Mouse (Mus musculus): ENCODE measurements around the gene Ankrd52. TPM values are rescaled to one million over a fixed set of nuclear protein-coding genes. Genes with fewer than 3 reads are reported as not detected.
"Not testable (repeated sequence)": the region's sequence is repeated elsewhere in the genome, so short reads cannot be mapped to it uniquely, and the experiment has no call there.

Ankrd52 gene
- total RNA-seq (2022) = 10 to 100 TPM; 39.8 to 45.9 (median 44.0) TPM

DNA sequence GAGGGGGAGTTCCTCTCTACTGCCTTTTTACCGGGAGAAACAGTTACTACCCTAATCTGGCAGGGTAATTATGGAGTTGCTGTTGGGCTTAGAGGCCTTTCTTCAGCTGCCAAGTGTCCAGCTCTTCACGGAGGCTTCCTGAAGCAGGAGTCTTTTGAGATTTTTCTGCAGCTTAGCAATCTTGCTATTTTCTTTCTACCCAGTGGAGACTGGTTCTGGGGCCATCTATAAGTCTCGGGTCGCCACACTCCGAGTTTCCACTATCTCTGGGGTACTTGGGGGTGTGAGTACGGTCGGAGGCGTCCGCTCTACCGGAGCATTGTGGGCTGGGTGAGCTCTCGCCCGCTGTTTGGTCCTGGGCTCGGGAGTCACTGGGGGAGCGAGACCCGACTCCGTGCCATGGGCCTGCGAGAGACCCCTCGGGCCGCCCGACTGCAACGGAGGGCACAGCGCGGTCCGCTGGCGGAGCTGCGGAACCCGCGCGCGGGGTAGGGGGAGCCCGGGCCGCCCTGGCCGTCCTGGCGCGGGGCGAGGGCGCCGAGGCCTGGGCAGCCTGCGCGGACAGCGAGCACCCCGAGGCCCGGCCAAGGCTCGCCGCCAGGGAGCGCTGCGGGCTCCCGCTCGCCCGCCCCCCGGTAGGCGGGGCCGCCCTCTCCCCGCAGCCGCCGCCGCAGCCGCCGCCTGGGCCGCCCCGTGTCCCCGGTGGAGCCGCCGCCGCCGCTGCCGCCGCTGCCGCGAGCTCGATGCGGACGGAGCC lies at the start of gene Ankrd52:
Gene Ankrd52 (plus strand): TSS at position 661 of the 757 bp plus-strand sequence.
- peak; percentile 68 for DNase-seq (ENCODE audit: low spot score)

- no peak for DNase-seq (ENCODE audit: low spot score)
Measured at GRCm38 (mm10) chr10:128327610-128328009, 49.3 kb upstream of the Ankrd52 start.

DNA sequence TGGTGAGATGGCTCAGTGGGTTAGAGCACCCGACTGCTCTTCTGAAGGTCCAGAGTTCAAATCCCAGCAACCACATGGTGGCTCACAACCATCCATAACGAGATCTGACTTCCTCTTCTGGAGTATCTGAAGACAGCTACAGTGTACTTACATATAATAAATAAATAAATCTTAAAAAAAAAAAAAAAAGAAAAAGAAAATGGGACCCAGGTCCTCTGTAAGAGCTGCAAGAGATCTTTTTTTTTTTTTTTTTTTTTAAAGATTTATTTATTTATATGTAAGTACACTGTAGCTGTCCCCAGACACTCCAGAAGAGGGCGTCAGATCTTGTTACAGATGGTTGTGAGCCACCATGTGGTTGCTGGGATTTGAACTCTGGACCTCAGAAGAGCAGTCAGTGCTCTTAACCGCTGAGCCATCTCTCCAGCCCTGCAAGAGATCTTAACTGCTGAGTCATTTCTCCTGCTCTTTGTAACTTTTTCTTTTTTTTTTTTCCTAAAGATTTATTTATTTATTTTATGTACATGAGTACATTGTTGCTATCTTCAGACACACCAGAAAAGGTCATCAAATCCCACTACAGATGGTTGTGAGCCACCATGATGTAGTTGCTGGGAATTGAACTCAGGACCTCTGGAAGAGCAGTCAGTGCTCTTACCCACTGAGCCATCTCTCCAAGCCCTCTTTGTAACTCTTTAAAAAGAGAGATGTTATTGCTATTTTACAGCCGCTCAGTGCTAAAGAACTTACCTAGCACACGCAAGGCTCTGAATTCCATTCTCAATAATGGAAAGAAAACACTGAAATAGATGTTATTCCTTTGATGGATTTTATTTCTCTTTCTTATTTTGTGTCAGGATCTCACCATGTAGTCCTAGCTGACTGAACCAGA lies 44.3 kb upstream of the Ankrd52 start:
- DNase-seq (ENCODE audit: low spot score) = not testable (repeated sequence)

- peak; percentile 79 for DNase-seq (ENCODE audit: low spot score)
Measured at GRCm38 (mm10) chr10:128335582-128335981, 41.3 kb upstream of the Ankrd52 start.

- no peak for DNase-seq (ENCODE audit: low spot score)
Measured at GRCm38 (mm10) chr10:128336195-128336594, 40.7 kb upstream of the Ankrd52 start.

DNA sequence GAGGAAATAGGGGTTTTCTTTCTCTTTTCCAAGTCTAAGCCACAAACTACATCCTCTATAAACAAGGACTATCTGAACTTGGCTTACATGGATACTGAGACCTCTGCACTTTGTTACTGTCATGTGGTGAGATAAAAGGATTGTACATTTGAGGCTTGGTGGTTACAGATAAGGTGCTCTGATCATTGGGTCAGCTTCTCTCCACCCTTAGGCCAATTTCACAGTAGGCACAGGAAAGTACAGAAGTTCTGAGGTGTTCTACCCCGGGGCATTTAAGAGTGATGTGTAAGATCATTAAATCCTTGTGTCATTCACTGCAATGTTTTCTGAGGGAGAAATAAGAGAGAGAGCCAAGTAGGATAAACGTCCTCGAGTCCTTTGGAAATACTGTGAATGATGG lies 40.3 kb upstream of the Ankrd52 start:
- no peak for DNase-seq (ENCODE audit: low spot score)

- peak; percentile 98 for DNase-seq (ENCODE audit: low spot score)
Measured at GRCm38 (mm10) chr10:128337306-128338181, 39.4 kb upstream of the Ankrd52 start, which contains the start of gene Cs. TSS of gene Cs (plus strand) at chr10:128337734.

DNA sequence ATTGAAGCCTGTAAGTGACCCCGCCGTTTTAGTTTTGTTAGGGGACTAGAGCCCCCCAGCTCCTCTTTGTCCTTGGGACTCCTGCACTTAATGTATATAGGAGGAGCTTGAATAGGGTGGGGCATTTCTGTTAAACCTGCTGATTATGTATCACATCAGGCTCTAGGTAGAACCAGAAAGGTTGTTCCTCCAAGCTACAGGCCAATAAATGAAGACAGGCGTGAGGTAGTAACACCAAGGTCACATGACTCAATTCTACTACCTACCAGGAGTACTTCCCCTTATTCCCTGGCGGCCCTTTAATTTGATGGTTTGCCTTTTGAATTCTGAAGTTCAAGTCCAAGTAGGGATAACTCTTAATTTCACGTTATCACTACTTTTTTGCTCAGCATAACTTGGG lies 38.5 kb upstream of the Ankrd52 start:
- DNase-seq (ENCODE audit: low spot score) = no peak

DNA sequence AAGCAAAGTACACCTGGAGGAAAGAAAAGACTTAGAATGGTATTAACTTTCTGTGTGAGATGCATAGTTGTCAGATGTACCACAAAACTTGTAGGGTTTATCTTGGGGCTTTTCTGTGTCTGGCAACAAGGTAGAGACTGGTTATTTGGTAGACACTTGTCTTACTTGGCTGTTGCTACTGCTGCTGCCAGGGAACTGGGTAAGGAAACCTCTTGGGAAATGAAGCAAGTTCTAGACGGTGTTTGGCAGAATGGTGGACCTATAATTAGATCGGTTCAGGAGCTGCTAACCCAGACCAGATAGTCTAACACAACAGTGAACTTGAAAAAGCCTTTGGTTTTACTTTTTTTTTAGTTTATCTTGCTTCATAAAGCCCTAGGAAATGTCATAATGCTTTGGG lies 38.0 kb upstream of the Ankrd52 start:
- DNase-seq (ENCODE audit: low spot score) = peak; percentile 41

DNA sequence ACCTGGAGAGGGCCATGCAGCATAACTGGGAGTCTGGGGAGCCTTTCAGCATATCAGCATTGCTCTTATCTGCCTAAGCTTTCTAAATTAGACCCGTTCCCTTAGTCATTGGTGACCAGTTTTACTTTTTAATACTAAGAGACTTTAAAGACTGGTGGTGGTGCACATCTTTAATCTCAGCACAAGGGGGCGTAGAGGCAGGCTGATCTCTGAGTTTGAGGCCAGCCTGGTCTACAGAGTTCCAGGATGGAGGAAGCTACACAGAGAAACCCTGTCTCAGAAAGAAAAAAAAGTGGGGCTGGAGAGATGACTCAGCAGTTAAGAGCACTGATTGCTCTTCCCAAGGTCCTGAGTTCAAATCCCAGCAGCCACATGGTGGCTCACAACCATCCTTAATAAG lies 36.7 kb upstream of the Ankrd52 start:
- DNase-seq (ENCODE audit: low spot score) = no peak

GRCm38 (mm10) chr10:128343436-128343835 lies 33.5 kb upstream of the Ankrd52 start:
- no peak for DNase-seq (ENCODE audit: low spot score)

DNA sequence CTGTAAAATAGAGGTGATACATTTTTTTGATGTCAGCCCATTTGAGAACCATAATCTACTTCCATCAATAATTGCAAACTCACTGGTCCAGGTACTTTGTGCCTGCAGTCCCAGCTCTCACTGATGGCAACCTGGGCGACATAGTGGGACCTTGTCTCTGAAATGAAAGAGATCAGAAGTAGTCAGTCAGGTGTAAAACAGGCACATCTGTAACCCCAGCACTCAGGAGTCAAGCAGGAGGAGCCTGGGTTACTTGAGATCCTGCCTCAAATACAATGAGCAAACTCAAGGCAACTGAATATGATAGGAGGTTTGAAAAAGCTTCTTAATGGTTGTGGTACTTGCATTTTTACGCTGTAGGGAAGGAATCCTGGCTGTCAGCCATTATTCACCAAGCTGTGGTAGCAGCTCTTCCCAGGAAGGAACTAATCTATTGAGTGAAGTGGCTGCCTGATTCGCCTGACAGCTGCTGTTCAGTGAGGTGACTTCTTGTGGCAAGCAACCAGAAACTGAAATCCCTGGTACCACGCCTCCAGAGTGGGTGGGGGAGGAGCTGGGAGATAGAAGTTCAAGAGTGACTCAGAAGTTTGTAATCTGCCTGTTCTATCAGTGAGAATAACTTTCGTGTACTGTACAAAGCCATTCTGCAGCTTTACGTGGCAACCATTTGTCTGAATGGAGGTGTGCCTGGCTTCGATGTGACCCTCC lies 32.2 kb upstream of the Ankrd52 start:
- peak; percentile 88 for DNase-seq (ENCODE audit: low spot score)

DNA sequence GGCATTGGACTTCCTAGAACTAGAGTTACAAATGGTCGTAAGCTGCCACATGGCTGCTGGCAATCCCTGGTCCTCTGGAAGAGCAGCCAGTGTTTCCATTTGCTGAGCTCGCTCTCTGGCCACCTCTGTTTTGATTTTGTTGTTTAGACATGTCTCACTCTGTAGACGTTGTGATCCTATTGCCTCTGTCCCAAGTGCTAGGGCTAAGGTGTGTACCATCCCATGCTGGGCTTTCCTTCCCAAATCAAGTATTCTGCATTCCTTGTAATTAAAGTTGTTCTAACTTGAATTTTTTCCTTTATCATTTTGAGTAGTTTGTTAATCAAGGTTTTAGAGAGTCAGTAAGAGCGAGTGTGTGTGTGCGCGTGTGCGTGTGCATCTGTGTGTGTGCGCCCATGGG lies 29.4 kb upstream of the Ankrd52 start:
- no peak for DNase-seq (ENCODE audit: low spot score)

DNA sequence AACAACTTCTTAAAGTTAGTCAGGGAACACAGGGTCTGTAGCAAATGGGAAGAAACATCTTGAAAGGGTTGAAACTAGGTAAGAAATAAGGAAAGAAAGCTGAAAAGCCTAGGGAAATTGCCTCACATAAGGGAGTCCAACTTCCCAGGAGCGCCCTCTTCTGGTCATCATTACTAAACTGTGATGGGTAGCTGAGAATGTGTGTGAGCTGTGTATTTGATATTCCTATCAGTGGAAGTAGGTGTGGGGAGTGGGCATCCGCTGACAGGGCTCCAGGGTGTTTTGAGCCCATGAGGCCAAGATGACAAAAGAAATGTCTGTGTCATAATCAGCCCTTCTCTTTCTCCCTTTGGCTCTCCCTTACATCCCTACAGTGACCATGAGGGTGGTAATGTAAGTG lies 18.1 kb upstream of the Ankrd52 start:
- no peak for DNase-seq (ENCODE audit: low spot score)

DNA sequence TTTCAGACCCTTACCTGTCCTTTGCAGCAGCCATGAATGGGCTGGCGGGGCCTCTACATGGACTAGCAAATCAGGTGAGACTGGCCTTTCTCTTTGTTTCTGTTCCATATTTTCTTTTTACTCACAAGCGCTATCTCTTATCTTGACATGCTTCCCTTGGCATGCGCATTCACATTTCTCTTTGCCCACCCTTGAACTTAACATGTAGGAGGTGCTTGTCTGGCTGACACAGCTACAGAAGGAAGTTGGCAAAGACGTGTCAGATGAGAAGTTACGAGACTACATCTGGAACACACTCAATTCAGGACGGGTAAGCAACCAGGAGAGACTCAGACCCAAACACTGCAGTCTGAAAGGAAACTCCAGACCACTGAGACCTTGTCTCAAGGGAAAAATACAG lies 17.7 kb upstream of the Ankrd52 start:
- DNase-seq (ENCODE audit: low spot score) = no peak

DNA sequence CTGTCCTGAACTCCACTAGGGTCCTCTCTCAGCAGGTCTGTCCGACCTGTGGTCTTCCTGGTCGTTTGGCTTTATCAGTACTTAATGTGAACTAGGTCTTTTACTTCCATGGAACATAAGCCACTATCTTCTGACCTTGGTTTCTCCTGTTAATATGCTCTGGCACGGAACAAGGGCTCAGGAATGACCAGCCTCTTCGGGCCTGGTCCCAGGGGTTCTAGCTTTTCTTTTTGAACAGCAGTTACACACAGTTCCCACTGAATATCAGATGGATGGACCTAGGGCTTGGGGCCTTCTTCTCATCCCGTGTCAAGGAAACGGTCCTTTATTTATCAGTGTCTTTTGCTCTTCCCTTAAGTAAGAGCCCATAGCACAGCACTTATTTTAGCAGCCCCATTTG lies 15.1 kb upstream of the Ankrd52 start:
- DNase-seq (ENCODE audit: low spot score) = no peak

DNA sequence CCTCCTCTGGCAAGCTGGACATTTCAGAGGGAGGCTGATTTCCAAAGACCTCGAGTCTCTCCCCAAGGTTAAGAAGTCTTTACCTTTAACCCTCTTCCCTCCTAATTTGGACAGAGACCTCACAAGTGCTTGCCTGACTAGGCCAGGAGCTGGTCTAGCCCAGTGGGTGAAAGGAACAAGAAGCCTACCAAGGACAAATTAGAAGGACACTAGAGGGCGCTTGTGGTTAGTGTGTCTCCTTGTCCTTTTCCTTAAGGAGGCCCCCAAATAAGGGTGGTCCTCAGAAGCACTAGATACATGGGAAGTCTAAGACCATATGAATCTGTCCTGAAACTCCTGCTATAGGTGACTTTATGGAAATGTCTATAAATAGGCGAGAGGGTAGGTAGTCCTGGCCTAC lies 14.3 kb upstream of the Ankrd52 start:
- peak; percentile 49 for DNase-seq (ENCODE audit: low spot score)

GRCm38 (mm10) chr10:128367899-128368401 lies 9.0 kb upstream of the Ankrd52 start:
- peak; percentile 75 for DNase-seq (ENCODE audit: low spot score)

DNA sequence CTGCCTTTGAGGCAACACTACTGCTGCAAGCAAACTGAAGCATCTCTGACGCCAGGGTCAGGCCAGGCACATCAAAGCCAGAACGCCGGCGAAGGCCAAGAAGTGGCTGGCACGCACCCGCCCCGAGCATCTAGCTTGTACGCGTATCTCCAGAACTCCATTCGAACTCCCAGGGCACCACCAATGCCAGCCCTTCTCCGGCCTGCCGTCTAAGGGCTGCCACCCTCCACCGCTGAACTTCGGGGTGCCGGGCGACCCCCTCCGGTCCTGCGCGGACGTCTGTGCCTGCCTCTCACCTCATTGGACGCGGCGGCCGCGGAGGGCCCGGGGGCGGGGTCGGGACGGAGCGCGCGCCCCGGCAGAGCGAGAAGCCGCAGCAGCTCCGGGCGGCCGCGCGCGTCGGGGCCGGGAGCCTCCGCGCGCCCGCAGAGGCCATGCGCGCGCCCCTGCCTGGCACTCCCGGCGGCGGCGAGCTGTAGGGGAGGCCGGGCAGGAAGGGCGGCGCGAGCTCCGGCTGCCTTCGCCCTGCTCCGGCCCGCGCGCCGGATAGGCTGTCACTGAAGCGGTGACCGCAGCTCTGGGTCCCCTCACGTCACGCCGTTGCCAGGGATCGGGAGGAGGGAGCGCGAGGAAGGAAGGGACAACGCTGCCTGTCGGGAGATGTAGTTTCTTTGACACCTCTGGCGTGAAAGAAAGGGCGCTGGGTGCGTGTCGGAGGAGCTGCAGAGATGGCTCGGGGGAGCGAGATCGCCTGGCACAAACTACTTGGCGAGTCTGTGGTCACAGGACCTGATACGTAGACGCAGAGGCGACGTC lies 8.3 kb upstream of the Ankrd52 start, which contains the start of gene Coq10a:
Gene Coq10a (minus strand): TSS at position 596 of the 816 bp plus-strand sequence.
- DNase-seq (ENCODE audit: low spot score) = peak; percentile 93

GRCm38 (mm10) chr10:128369218-128369543 lies 7.7 kb upstream of the Ankrd52 start:
- no peak for DNase-seq (ENCODE audit: low spot score)

Data from heart, adult 8-10 months (tissue).